Mouse (Mus musculus) hindbrain, embryonic 15.5 days (tissue): ENCODE data around the gene Rexo1. TPM values are rescaled to one million over a fixed set of nuclear protein-coding genes. Genes with fewer than 3 reads are reported as not detected.
A peak's percentile ranks its signal among the peaks of the same experiment; 100 is the strongest.

Experiments used
- ATAC-seq: fragments of 200-750 bp; cut with Nextera tagmentation; 2 replicates; pipeline ENCODE4 v1.8.0; 2017; ENCODE audit warnings: low read depth, moderate number of reproducible peaks, moderate TSS enrichment; ENCODE audit not compliant: low FRiP score
- H3K27ac ChIP-seq: fragments of 300-500 bp; sonication (generic); replicated peaks from 2 replicates; pipeline ENCODE4 v1.5.1; 2015; ENCODE audit warnings: mild to moderate bottlenecking, inconsistent platforms
- H3K27me3 ChIP-seq: fragments of 300-500 bp; sonication (generic); 2 replicates; pipeline ENCODE4 v1.6.1; 2015; ENCODE audit warnings: control low read depth, inconsistent platforms
- H3K36me3 ChIP-seq: fragments of 300-500 bp; sonication (generic); 2 replicates; pipeline ENCODE4 v1.6.1; 2015; ENCODE audit warnings: control low read depth, inconsistent platforms
- H3K4me1 ChIP-seq: fragments of 300-500 bp; sonication (generic); replicated peaks from 2 replicates; pipeline ENCODE4 v1.6.1; 2015; ENCODE audit warnings: control low read depth, inconsistent platforms
- H3K4me2 ChIP-seq: fragments of 300-500 bp; sonication (generic); 2 replicates; pipeline ENCODE4 v1.6.1; 2015; ENCODE audit warnings: moderate library complexity, mild to moderate bottlenecking, inconsistent platforms
- H3K4me3 ChIP-seq: fragments of 300-500 bp; sonication (generic); 2 replicates; pipeline ENCODE4 v1.5.1; 2015; ENCODE audit warnings: mild to moderate bottlenecking, inconsistent platforms
- H3K9ac ChIP-seq: fragments of 300-500 bp; sonication (generic); 2 replicates; pipeline ENCODE4 v1.6.1; 2015; ENCODE audit warnings: inconsistent platforms
- H3K9me3 ChIP-seq: fragments of 300-500 bp; sonication (generic); 2 replicates; pipeline ENCODE4 v1.6.1; 2016; ENCODE audit warnings: control low read depth, inconsistent platforms
- WGBS: fragments of 180-500 bp; shearing (Covaris S2); methylation state at CpG from one replicate; pipeline ENCODE4 v1.1.7; 2015; 5-methylcytosine and 5-hydroxymethylcytosine counted together
- polyA plus RNA-seq: library from polyadenylated mRNA; unstranded; fragments of >200 nt; fragmentation: Nextera tagmentation; extraction: Ambion mirVana; gene quantifications from 2 replicates; pipeline ENCODE4 v1.2.1, GENCODE M21; 2015

The Rexo1 gene
- polyA plus RNA-seq, 1 experiment from 2014 or later: 33.7 TPM

DNA sequence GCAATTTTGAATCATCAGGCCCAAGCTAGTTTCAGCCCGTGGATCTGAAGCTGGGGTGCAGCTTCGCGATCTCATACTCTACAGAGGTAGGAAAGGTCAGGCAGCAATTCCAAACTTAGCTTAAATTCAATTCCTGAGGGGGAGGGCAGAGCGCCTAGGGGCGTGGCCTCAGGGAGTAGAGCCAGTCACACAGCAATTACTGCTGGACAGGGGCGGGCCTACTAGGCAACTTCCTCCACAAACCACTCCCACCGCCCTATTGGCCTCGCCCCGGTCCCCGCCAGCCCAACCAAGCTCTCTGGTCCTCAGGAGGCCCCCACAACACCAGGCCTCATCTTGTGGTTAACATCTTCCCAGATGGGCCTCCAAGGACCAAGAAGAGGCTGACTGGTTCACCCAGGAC lies 8.3 kb upstream of the Rexo1 start:
- H3K4me2 ChIP-seq: no peak overlapping the region
- H3K27me3 ChIP-seq: no peaks in the 10 kb centered on the region
- H3K9me3 ChIP-seq: no peaks in the 10 kb centered on the region
- peaks cover 7% of the 10 kb centered on the region; the same call in 1 of the 2 replicates for H3K36me3 ChIP-seq
- H3K27ac ChIP-seq: no peak overlapping the region
- no peak for ATAC-seq
- WGBS: 44% methylated on average over 10 of the region's 10 CpGs
- H3K4me1 ChIP-seq: peaks cover 50% of the 10 kb centered on the region
- no peak overlapping the region for H3K9ac ChIP-seq
- H3K4me3 ChIP-seq: no peak overlapping the region

GRCm38 (mm10) chr10:80568876-80569275 lies 7.5 kb upstream of the Rexo1 start:
- H3K9ac ChIP-seq: no peak overlapping the region
- H3K27ac ChIP-seq: no peak overlapping the region
- no peak overlapping the region for H3K4me2 ChIP-seq
- H3K27me3 ChIP-seq: no peaks in the 10 kb centered on the region
- no peak overlapping the region for H3K4me3 ChIP-seq
- peaks cover 43% of the 10 kb centered on the region for H3K4me1 ChIP-seq
- H3K36me3 ChIP-seq: peaks cover 7% of the 10 kb centered on the region; the same call in 1 of the 2 replicates
- 96% methylated on average over 29 of the region's 29 CpGs for WGBS
- no peaks in the 10 kb centered on the region for H3K9me3 ChIP-seq
- no peak for ATAC-seq

- peaks cover 7% of the 10 kb centered on the region; the same call in 1 of the 2 replicates for H3K36me3 ChIP-seq
- peaks cover 46% of the 10 kb centered on the region for H3K4me1 ChIP-seq
- H3K4me3 ChIP-seq: peak overlapping the region; percentile 10; the same call in 1 of the 2 replicates
- ATAC-seq: peak; percentile 32
- H3K4me2 ChIP-seq: peak overlapping the region; percentile 42
- 11% methylated on average over 17 of the region's 17 CpGs for WGBS
- no peak overlapping the region for H3K9ac ChIP-seq
- no peaks in the 10 kb centered on the region for H3K9me3 ChIP-seq
- peak overlapping the region; percentile 60 for H3K27ac ChIP-seq
- no peaks in the 10 kb centered on the region for H3K27me3 ChIP-seq
Measured at GRCm38 (mm10) chr10:80566375-80567092, 5.2 kb upstream of the Rexo1 start.

GRCm38 (mm10) chr10:80560621-80561020 lies 739 bp downstream of the Rexo1 start:
- no peaks in the 10 kb centered on the region for H3K36me3 ChIP-seq
- H3K27ac ChIP-seq: peak overlapping the region; percentile 97
- H3K9ac ChIP-seq: peak overlapping the region; percentile 87
- no peaks in the 10 kb centered on the region for H3K9me3 ChIP-seq
- ATAC-seq: no peak
- no peaks in the 10 kb centered on the region for H3K27me3 ChIP-seq
- peak overlapping the region; percentile 80 for H3K4me3 ChIP-seq
- H3K4me2 ChIP-seq: peak overlapping the region; percentile 79
- WGBS: 2% methylated on average over 13 of the region's 13 CpGs
- H3K4me1 ChIP-seq: peaks cover 49% of the 10 kb centered on the region

GRCm38 (mm10) chr10:80559431-80559830 lies 1.9 kb downstream of the Rexo1 start:
- peaks cover 49% of the 10 kb centered on the region for H3K4me1 ChIP-seq
- no peak overlapping the region for H3K9ac ChIP-seq
- ATAC-seq: no peak
- no peak overlapping the region for H3K27ac ChIP-seq
- H3K4me3 ChIP-seq: 0 out of 2 replicates have a peak overlapping the region, but pooled peaks have one; percentile 80
- no peaks in the 10 kb centered on the region for H3K9me3 ChIP-seq
- H3K27me3 ChIP-seq: no peaks in the 10 kb centered on the region
- no peak overlapping the region for H3K4me2 ChIP-seq
- no peaks in the 10 kb centered on the region for H3K36me3 ChIP-seq
- 90% methylated on average over 7 of the region's 7 CpGs for WGBS

DNA sequence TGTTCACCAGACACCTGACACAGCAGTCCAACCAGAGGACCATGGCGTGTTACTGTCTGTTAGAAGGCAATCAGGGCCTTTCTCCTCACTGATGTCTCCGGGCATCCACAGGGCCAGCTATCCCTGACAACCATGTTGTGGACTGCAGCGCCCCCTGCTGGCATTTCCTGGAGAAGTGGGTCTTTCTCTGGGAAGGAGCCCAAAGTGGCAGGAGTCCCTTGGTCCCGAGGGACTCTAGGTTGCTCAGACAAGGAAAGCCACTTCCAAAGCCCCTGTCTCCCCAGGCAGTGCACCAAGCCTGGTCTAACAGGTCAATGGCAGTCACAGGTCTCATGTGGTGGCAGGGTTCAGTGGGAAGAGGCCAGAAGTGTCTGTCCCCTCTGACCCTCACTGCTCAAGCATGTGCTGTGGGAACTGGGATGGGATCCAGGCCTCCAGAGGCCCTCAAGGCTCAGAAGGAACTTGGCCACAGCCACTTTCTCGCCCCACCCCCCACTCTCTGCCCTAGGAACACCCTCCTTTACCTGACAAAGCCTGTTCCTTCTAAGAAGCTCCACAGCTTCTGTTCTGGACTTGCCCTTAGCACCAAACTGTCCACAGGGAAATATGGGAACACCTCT lies 3.9 kb downstream of the Rexo1 start:
- Histone ChIP-seq H3K9ac (0 out of 2 replicates have a peak overlapping the region, but pooled peaks have one; percentile 16), H3K4me3 (no peak overlapping the region), H3K27ac (no peak overlapping the region), H3K36me3 (no peaks in the 10 kb centered on the region), H3K4me2 (no peak overlapping the region), H3K4me1 (peaks cover 42% of the 10 kb centered on the region), H3K27me3 (no peaks in the 10 kb centered on the region), H3K9me3 (no peaks in the 10 kb centered on the region)
- 31% methylated on average over 5 of the region's 5 CpGs for WGBS
- ATAC-seq: no peak

DNA sequence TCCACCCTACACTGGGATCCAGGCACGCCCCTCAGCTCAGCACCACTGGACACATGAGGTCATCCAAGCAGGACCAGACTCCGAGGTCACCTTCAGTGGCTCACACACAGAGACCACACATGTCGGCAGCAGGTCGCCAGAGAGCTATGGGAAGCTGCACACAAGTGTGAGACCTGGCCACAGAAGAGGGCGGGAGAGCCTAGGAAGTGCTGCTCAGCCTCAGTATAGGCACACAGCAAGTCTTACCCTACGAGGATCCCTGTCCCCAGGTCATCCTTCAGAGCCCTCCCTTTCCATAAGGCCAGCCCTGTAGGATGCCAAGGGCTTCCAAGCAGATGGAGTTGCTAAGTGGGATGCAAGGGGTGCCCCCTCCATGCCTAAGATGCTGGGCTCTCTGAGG lies 7.4 kb downstream of the Rexo1 start:
- Histone ChIP-seq H3K4me2 (no peak overlapping the region), H3K27me3 (no peaks in the 10 kb centered on the region), H3K4me1 (peaks cover 18% of the 10 kb centered on the region), H3K4me3 (no peak overlapping the region), H3K36me3 (peaks cover 12% of the 10 kb centered on the region), H3K9me3 (no peaks in the 10 kb centered on the region), H3K27ac (no peak overlapping the region), H3K9ac (no peak overlapping the region)
- no peak for ATAC-seq
- WGBS: 91% methylated on average over 6 of the region's 6 CpGs

DNA sequence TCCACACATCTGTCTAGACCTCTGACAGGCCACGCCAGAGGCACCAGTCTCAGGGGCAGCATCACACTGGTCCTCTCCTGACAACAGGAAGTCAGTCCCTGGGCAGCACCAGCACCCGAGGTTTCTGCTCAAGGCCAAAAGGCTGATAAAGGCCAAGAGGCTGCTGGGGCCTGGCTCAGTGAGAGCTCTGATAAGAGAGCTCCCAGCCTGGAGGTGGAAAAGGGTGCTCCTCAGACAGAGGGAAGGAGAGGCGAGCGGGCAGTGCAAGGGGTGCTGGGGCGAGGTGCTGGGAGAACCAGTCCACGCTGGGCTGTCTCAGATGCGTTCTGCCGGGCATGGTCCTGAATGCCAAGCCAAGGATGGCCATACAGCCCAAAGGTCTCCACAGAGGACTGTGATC lies 7.8 kb downstream of the Rexo1 start:
- peaks cover 12% of the 10 kb centered on the region for H3K36me3 ChIP-seq
- no peak overlapping the region for H3K4me2 ChIP-seq
- H3K9me3 ChIP-seq: no peaks in the 10 kb centered on the region
- H3K27me3 ChIP-seq: no peaks in the 10 kb centered on the region
- peaks cover 18% of the 10 kb centered on the region for H3K4me1 ChIP-seq
- H3K9ac ChIP-seq: no peak overlapping the region
- ATAC-seq: no peak
- no peak overlapping the region for H3K27ac ChIP-seq
- WGBS: 92% methylated on average over 8 of the region's 8 CpGs
- no peak overlapping the region for H3K4me3 ChIP-seq

DNA sequence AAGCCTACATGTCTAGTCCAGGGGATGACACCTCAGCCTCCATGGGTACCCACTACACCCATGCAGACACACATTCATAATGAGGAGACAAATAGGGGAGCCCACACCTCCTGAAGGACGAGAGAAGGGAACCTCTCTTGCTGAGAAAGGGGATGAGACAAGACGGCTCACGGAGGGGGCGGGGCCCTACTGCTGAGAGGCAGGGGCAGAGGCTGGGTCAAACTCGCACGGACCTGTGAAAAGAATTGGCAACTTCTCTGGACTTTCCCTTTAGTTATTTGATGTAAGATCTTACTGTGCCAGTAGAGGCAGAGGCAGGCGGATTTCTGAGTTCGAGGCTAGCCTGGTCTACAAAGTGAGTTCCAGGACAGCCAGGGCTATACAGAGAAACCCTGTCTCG lies 9.0 kb downstream of the Rexo1 start:
- no peak overlapping the region for H3K4me2 ChIP-seq
- H3K36me3 ChIP-seq: peaks cover 15% of the 10 kb centered on the region
- no peaks in the 10 kb centered on the region for H3K27me3 ChIP-seq
- H3K27ac ChIP-seq: no peak overlapping the region
- H3K9ac ChIP-seq: no peak overlapping the region
- H3K4me3 ChIP-seq: no peak overlapping the region
- no peak for ATAC-seq
- H3K9me3 ChIP-seq: no peaks in the 10 kb centered on the region
- 70% methylated on average over 9 of the region's 9 CpGs for WGBS
- peaks cover 8% of the 10 kb centered on the region for H3K4me1 ChIP-seq

DNA sequence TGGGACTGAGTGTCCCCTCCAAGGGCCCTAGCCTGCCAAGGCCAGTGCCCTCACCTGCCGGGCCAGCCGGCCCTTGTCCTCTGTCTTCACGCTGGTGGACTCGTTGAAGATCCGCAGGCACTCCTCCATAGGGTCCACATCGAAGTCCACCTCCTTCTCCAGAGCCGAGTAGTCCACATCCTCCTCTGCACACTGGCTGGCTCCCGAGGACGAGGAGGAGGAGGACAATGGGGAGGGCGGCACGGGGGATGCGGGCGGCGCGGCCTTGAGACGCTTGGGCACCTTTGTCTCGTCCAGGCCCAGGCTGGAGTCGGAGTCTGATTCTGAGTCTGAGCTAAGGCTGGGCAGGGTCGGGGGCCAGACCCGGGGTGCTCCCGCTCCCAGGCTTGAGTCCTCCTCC lies 12.1 kb downstream of the Rexo1 start:
- Histone ChIP-seq H3K36me3 (peaks cover 39% of the 10 kb centered on the region), H3K9me3 (no peaks in the 10 kb centered on the region), H3K4me2 (no peak overlapping the region), H3K9ac (no peak overlapping the region), H3K4me1 (0 out of 2 replicates have a peak, but pooled peaks cover 3% of the 10 kb centered on the region), H3K27ac (no peak overlapping the region), H3K27me3 (no peaks in the 10 kb centered on the region), H3K4me3 (no peak overlapping the region)
- ATAC-seq: no peak
- 93% methylated on average over 21 of the region's 21 CpGs for WGBS

- Histone ChIP-seq H3K9ac (no peak overlapping the region), H3K4me1 (0 out of 2 replicates have a peak, but pooled peaks cover 3% of the 10 kb centered on the region), H3K4me2 (no peak overlapping the region), H3K36me3 (peaks cover 46% of the 10 kb centered on the region), H3K27me3 (no peaks in the 10 kb centered on the region), H3K9me3 (no peaks in the 10 kb centered on the region), H3K4me3 (no peak overlapping the region), H3K27ac (no peak overlapping the region)
- 76% methylated on average over 10 of the region's 10 CpGs for WGBS
- peak; percentile 32; the same call in 1 of the 2 replicates for ATAC-seq
Measured at GRCm38 (mm10) chr10:80548428-80549006, 12.8 kb downstream of the Rexo1 start.

DNA sequence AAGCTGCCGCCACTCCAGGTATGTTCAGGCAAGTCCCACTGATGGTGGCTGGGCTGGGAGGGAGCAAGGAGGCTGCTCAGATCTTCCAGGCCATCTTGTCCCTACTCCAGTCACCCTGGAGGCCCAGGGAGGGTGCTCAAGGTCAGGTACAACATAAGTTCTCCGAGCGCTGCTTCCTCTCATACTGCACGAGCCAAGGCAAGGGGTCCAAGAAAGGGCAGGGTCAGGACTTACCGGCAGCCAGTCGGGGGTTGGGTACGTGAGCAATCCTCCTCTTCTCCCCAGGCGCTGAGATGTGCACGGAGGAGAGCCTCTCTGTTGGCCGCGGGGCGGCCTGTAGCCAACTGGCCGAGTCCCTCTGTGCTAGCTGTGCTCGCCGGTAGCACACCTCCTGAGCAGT lies 13.8 kb downstream of the Rexo1 start:
- H3K4me3 ChIP-seq: no peak overlapping the region

More for the DNA sequence above, 13.8 kb downstream of the Rexo1 start:
- ATAC-seq: no peak
- H3K27ac ChIP-seq: no peak overlapping the region
- H3K9me3 ChIP-seq: no peaks in the 10 kb centered on the region
- 90% methylated on average over 15 of the region's 15 CpGs for WGBS
- H3K4me1 ChIP-seq: 0 out of 2 replicates have a peak, but pooled peaks cover 3% of the 10 kb centered on the region
- H3K9ac ChIP-seq: no peak overlapping the region
- no peaks in the 10 kb centered on the region for H3K27me3 ChIP-seq
- no peak overlapping the region for H3K4me2 ChIP-seq
- peaks cover 55% of the 10 kb centered on the region for H3K36me3 ChIP-seq
